Mouse (Mus musculus) lung, embryonic 15.5 days (tissue): ENCODE data around the gene Dennd1a. TPM values are rescaled to one million over a fixed set of nuclear protein-coding genes. Genes with fewer than 3 reads are reported as not detected.

Source experiments
- ATAC-seq: fragments of 200-750 bp; cut with Nextera tagmentation; 2 replicates; pipeline ENCODE4 v1.8.0; 2017; ENCODE audit warnings: moderate number of reproducible peaks, borderline replicate concordance; ENCODE audit not compliant: low FRiP score, low TSS enrichment; ENCODE audit errors: extremely low read depth
- H3K27ac ChIP-seq: fragments of 300-500 bp; sonication (generic); 2 replicates; pipeline ENCODE4 v1.5.1; 2015; ENCODE audit warnings: moderate library complexity, mild to moderate bottlenecking, inconsistent platforms
- H3K27me3 ChIP-seq: fragments of 300-500 bp; sonication (generic); 2 replicates; pipeline ENCODE4 v1.6.1; 2015; ENCODE audit warnings: inconsistent platforms
- H3K36me3 ChIP-seq: fragments of 300-500 bp; sonication (generic); 2 replicates; pipeline ENCODE4 v1.6.1; 2015; ENCODE audit warnings: inconsistent platforms
- H3K4me1 ChIP-seq: fragments of 300-500 bp; sonication (generic); 2 replicates; pipeline ENCODE4 v1.6.1; 2015; ENCODE audit warnings: inconsistent platforms
- H3K4me2 ChIP-seq: fragments of 300-500 bp; sonication (generic); 2 replicates; pipeline ENCODE4 v1.6.1; 2015; ENCODE audit warnings: inconsistent platforms, mild to moderate bottlenecking, moderate library complexity
- H3K4me3 ChIP-seq: fragments of 300-500 bp; sonication (generic); 2 replicates; pipeline ENCODE4 v1.5.1; 2015; ENCODE audit warnings: mild to moderate bottlenecking, inconsistent platforms
- H3K9ac ChIP-seq: fragments of 300-500 bp; sonication (generic); 2 replicates; pipeline ENCODE4 v1.6.1; 2015; ENCODE audit warnings: inconsistent platforms
- H3K9me3 ChIP-seq: fragments of 300-500 bp; sonication (generic); 2 replicates; pipeline ENCODE4 v1.6.1; 2016; ENCODE audit warnings: inconsistent platforms
- WGBS: fragments of 180-500 bp; shearing (Covaris S2); methylation state at CpG from one replicate; pipeline ENCODE4 v1.1.7; 2015; 5-methylcytosine and 5-hydroxymethylcytosine counted together
- polyA plus RNA-seq: library from polyadenylated mRNA; unstranded; fragments of >200 nt; fragmentation: Nextera tagmentation; extraction: Ambion mirVana; gene quantifications from 2 replicates; pipeline ENCODE4 v1.2.1, GENCODE M21; 2015

The Dennd1a gene
- polyA plus RNA-seq, 1 experiment from 2014 or later, result 12.0 TPM

- H3K9ac ChIP-seq, result no peak overlapping the region
- no peaks in the 10 kb centered on the region for H3K27me3 ChIP-seq
- no peak overlapping the region for H3K27ac ChIP-seq
- no peak overlapping the region for H3K4me2 ChIP-seq
- H3K4me1 ChIP-seq, result no peaks in the 10 kb centered on the region
- H3K4me3 ChIP-seq, result no peak overlapping the region
- H3K9me3 ChIP-seq, result no peaks in the 10 kb centered on the region
- 60% methylated on average over 15 of the region's 15 CpGs for WGBS
- H3K36me3 ChIP-seq, result no peaks in the 10 kb centered on the region
- ATAC-seq, result no peak
These were observed 305.4 kb downstream of the Dennd1a start for GRCm38 (mm10) chr2:37981562-37982403.

GRCm38 (mm10) chr2:37974201-37974600 is 313.0 kb downstream of the Dennd1a start:
- Histone ChIP-seq H3K4me1 (peaks cover 5% of the 10 kb centered on the region), H3K27me3 (no peaks in the 10 kb centered on the region), H3K4me3 (no peak overlapping the region), H3K27ac (no peak overlapping the region), H3K9me3 (no peaks in the 10 kb centered on the region), H3K4me2 (no peak overlapping the region), H3K9ac (no peak overlapping the region), H3K36me3 (no peaks in the 10 kb centered on the region)
- WGBS, result 88% methylated on average over 3 of the region's 3 CpGs
- no peak for ATAC-seq

- peaks cover 5% of the 10 kb centered on the region for H3K4me1 ChIP-seq
- no peaks in the 10 kb centered on the region for H3K9me3 ChIP-seq
- no peaks in the 10 kb centered on the region for H3K36me3 ChIP-seq
- WGBS, result 66% methylated on average over 6 of the region's 6 CpGs
- no peak overlapping the region for H3K27ac ChIP-seq
- ATAC-seq, result no peak
- H3K27me3 ChIP-seq, result no peaks in the 10 kb centered on the region
- H3K4me3 ChIP-seq, result no peak overlapping the region
- H3K4me2 ChIP-seq, result no peak overlapping the region
- no peak overlapping the region for H3K9ac ChIP-seq
These were observed 314.6 kb downstream of the Dennd1a start for GRCm38 (mm10) chr2:37972621-37973020.

GRCm38 (mm10) chr2:37971726-37972125 is 315.5 kb downstream of the Dennd1a start:
- no peak for ATAC-seq
- Histone ChIP-seq H3K36me3 (no peaks in the 10 kb centered on the region), H3K4me2 (no peak overlapping the region), H3K27ac (no peak overlapping the region), H3K4me1 (peaks cover 5% of the 10 kb centered on the region), H3K4me3 (no peak overlapping the region), H3K9me3 (no peaks in the 10 kb centered on the region), H3K27me3 (no peaks in the 10 kb centered on the region), H3K9ac (no peak overlapping the region)
- 77% methylated on average over 1 of the region's 1 CpGs for WGBS

- ATAC-seq, result no peak
- Histone ChIP-seq H3K4me3 (no peak overlapping the region), H3K9ac (no peak overlapping the region), H3K27ac (no peak overlapping the region), H3K4me1 (peaks cover 5% of the 10 kb centered on the region), H3K9me3 (no peaks in the 10 kb centered on the region), H3K27me3 (no peaks in the 10 kb centered on the region), H3K4me2 (no peak overlapping the region), H3K36me3 (no peaks in the 10 kb centered on the region)
- WGBS, result 46% methylated on average over 5 of the region's 5 CpGs
These were observed 317.3 kb downstream of the Dennd1a start for GRCm38 (mm10) chr2:37969713-37970485.

- Histone ChIP-seq H3K36me3 (no peaks in the 10 kb centered on the region), H3K4me1 (peaks cover 19% of the 10 kb centered on the region), H3K9me3 (no peaks in the 10 kb centered on the region), H3K4me2 (no peak overlapping the region), H3K9ac (no peak overlapping the region), H3K4me3 (no peak overlapping the region), H3K27me3 (no peaks in the 10 kb centered on the region), H3K27ac (no peak overlapping the region)
- no peak for ATAC-seq
- WGBS, result 75% methylated on average over 4 of the region's 4 CpGs
These were observed 322.7 kb downstream of the Dennd1a start for GRCm38 (mm10) chr2:37964534-37964933.

- no peak overlapping the region for H3K9ac ChIP-seq
- peak overlapping the region; percentile 74 for H3K27ac ChIP-seq
- H3K27me3 ChIP-seq, result no peaks in the 10 kb centered on the region
- ATAC-seq, result peak; percentile 89
- no peaks in the 10 kb centered on the region for H3K9me3 ChIP-seq
- WGBS, result 21% methylated on average over 4 of the region's 4 CpGs
- H3K4me1 ChIP-seq, result peaks cover 19% of the 10 kb centered on the region
- no peaks in the 10 kb centered on the region for H3K36me3 ChIP-seq
- no peak overlapping the region for H3K4me3 ChIP-seq
- H3K4me2 ChIP-seq, result no peak overlapping the region
These were observed 323.8 kb downstream of the Dennd1a start for GRCm38 (mm10) chr2:37963362-37963761.

GRCm38 (mm10) chr2:37948424-37948823 is 338.8 kb downstream of the Dennd1a start:
- no peak overlapping the region for H3K9ac ChIP-seq
- H3K27ac ChIP-seq, result no peak overlapping the region
- no peak overlapping the region for H3K4me3 ChIP-seq
- WGBS, result 22% methylated on average over 2 of the region's 2 CpGs
- H3K4me2 ChIP-seq, result no peak overlapping the region
- no peaks in the 10 kb centered on the region for H3K27me3 ChIP-seq
- H3K4me1 ChIP-seq, result peaks cover 12% of the 10 kb centered on the region
- no peaks in the 10 kb centered on the region for H3K9me3 ChIP-seq
- no peak for ATAC-seq
- no peaks in the 10 kb centered on the region for H3K36me3 ChIP-seq

- Histone ChIP-seq H3K36me3 (no peaks in the 10 kb centered on the region), H3K27ac (no peak overlapping the region), H3K27me3 (no peaks in the 10 kb centered on the region), H3K9me3 (no peaks in the 10 kb centered on the region), H3K9ac (no peak overlapping the region), H3K4me3 (no peak overlapping the region), H3K4me1 (peaks cover 12% of the 10 kb centered on the region), H3K4me2 (no peak overlapping the region)
- 32% methylated on average over 9 of the region's 9 CpGs for WGBS
- no peak for ATAC-seq
These were observed 341.4 kb downstream of the Dennd1a start for GRCm38 (mm10) chr2:37945598-37946336.

- no peaks in the 10 kb centered on the region for H3K36me3 ChIP-seq
- no peak overlapping the region for H3K9ac ChIP-seq
- H3K9me3 ChIP-seq, result no peaks in the 10 kb centered on the region
- H3K27me3 ChIP-seq, result no peaks in the 10 kb centered on the region
- H3K4me3 ChIP-seq, result no peak overlapping the region
- WGBS, result 78% methylated on average over 2 of the region's 2 CpGs
- no peak for ATAC-seq
- H3K4me2 ChIP-seq, result no peak overlapping the region
- H3K4me1 ChIP-seq, result peaks cover 12% of the 10 kb centered on the region
- H3K27ac ChIP-seq, result no peak overlapping the region
These were observed 344.3 kb downstream of the Dennd1a start for GRCm38 (mm10) chr2:37942906-37943305.

- no peaks in the 10 kb centered on the region for H3K9me3 ChIP-seq
These were observed 345.4 kb downstream of the Dennd1a start for GRCm38 (mm10) chr2:37941741-37942140.

More at GRCm38 (mm10) chr2:37941741-37942140, 345.4 kb downstream of the Dennd1a start:
- Histone ChIP-seq H3K36me3 (no peaks in the 10 kb centered on the region), H3K4me3 (no peak overlapping the region), H3K27ac (no peak overlapping the region), H3K4me1 (peaks cover 12% of the 10 kb centered on the region), H3K27me3 (no peaks in the 10 kb centered on the region), H3K9ac (no peak overlapping the region), H3K4me2 (no peak overlapping the region)
- no peak for ATAC-seq
